Mouse (Mus musculus) layer of hippocampus, adult 9-10 months (tissue): ENCODE measurements around the gene Zbtb20.

Experiments used
- DNase-seq: peaks from one replicate; pipeline ENCODE4 v3.0.0; 2022; ENCODE audit warnings: low spot score

Zbtb20 gene

GRCm38 (mm10) chr16:43363316-43363715 lies 487.6 kb downstream of the Zbtb20 start:
- DNase-seq: no peak

DNA sequence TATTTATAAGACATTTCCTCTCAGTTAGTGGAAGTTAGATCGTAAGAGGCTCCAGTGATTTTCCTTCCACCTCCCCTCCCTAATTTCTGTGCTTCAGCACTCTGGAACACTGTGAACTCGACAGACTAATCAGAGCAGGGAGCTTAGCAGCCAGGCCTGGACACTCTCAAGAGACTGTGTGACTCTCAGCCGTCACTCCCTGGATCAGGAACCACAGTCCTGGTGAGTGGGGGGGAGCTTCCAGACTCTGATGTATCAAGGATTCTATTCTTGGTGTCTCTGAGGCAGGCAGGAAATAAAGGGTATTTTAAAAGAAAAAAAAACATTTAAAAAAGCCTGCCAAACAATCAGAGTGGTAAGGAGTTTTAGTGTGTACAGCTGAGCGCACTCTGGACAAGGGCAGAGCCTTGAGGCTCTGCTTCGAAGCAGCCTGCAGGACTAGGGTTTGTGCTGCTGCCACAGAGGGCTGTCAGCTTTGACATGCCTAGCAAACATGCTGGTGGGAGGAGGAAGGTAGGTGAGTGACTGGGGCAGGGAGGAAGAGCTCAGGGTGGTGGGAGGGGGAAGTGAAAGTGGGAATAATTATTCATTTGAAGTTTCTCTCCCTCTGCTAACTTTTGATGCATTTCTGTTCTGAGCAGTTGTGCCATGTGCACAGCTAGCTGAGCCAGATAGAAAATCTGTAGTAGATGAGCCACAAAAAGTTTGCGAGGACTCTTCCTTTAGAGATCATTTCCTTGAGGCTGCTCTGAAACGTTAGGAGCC lies 488.3 kb downstream of the Zbtb20 start:
- peak; percentile 31 for DNase-seq

- no peak for DNase-seq
These were observed 488.8 kb downstream of the Zbtb20 start for GRCm38 (mm10) chr16:43364516-43364910.

- no peak for DNase-seq
These were observed 489.6 kb downstream of the Zbtb20 start for GRCm38 (mm10) chr16:43365277-43365676.

GRCm38 (mm10) chr16:43370496-43371020 lies 494.9 kb downstream of the Zbtb20 start:
- no peak for DNase-seq

- no peak for DNase-seq
These were observed 501.1 kb downstream of the Zbtb20 start for GRCm38 (mm10) chr16:43376782-43377181.

DNA sequence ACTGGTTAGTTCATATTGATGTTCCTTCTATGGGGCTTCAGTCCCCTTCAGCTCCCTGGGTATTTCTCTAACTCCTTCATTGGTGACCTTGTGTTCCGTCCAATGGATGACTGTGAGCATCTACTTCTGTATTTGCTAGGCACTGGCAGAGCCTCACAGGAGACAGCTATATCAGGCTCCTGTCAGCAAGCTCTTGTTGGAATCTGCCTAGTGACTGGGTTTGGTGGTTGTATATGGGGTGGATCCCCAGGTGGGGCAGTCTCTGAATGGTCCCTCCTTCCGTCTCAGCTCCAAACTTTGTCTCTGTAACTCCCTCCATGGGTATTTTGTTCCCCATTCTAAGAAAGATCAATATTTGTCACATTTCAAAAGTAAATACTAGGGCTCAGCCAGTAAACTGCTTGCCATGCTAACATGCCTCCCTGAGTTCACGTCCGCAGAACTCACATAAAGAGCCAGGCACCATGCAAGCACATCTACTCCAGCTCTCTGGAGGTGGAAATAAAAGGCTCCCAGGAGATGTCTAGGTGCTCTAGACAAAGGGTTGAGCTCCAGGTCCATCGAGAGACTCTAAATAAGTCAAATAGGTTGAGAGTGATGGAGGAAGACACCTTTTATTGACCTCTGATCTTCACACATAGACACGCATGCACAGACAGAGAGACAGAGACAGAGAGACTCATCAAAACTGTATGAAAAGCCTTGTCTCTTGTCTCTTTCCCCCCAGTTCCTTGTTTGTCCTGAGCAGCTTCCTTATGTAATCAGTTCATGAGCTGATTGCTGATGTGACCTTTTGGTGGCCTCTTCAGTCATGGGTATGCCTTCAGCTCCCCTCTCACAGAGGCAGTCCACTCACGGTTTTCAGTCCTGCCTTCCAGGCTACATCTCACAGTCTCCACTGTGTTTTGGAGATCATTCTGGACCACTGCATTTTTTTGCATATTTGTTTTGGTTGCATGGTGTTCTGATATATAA lies 504.0 kb downstream of the Zbtb20 start:
- no peak for DNase-seq

GRCm38 (mm10) chr16:43381183-43381582 lies 505.5 kb downstream of the Zbtb20 start:
- DNase-seq: no peak

DNA sequence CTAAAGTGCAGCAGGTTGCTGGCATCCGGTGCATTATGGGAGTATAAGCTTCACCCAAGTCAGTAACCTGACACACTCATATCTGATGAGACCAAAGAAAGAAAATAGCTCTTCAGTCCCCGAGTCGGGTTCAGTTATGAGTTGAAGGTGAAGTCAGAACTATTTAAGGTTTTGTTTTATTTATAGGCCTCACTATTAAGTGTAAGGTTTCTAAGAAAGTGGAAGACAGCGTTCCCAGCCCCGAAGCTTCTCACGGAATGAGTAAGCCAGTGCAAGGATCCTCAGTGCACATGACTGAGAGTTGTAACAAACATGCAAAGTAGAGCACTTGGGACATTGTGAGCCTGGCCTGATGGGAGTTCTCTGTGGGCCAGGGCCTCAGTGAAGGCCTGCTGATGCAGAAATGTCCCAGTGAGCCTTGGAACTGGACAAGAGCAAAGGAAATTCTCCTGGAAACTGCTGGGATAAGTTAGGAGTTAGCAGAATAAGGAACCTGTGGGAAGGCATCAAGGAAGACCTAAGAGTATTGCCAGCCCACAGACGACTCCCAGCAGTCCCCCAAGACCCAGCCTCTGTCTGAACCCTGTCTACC lies 507.6 kb downstream of the Zbtb20 start:
- no peak for DNase-seq

- DNase-seq: no peak
These were observed 509.4 kb downstream of the Zbtb20 start for GRCm38 (mm10) chr16:43384953-43385619.

DNA sequence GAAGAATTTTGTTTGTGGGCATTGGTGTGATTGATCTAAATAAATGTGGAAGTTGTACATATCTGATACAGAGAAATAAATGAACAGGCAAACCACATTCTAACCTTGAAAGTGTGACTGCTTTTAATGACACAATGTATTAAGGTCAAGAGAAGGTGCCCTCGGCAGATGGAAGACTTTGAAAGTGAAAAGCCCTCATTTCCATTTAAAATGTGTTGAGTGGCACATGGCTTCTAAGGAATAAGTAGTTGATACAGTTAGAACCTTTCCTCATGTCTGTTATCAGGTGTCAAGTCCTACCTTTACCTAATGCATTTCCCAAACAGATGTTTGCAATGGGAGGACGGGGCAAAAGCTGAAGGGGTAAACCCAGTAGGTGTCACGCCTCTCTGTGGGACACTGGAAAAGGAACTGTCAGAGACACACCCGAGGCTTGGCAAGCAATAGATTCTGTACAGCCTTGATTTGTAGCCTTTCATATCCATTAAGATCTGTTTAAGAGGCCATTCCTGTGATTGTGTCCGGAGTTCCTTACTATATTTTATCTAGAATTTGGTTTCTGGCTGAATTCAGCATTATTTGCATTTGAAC lies 510.0 kb downstream of the Zbtb20 start:
- DNase-seq: no peak

- DNase-seq: no peak
These were observed 510.7 kb downstream of the Zbtb20 start for GRCm38 (mm10) chr16:43386426-43386825.

DNA sequence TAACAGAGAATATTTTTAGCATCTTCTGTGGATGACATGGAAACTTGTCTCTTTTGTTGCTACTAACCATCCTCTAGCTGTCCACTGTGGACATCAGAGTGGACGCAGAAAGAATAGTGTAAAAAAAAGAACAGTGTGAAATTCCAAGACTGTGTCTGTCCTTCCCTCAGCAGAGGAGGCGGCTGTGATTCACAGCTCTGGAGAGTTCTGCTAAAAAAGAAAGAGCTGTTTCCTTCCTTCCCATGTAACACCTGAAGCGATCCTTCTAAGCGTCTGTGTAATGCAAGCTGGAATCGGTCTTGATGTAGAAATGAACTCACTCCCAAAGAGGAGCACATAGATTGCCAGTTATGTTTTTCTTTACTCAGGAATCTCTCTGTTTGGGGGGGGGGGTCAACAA lies 512.7 kb downstream of the Zbtb20 start:
- no peak for DNase-seq

GRCm38 (mm10) chr16:43390387-43390786 lies 514.7 kb downstream of the Zbtb20 start:
- no peak for DNase-seq

DNA sequence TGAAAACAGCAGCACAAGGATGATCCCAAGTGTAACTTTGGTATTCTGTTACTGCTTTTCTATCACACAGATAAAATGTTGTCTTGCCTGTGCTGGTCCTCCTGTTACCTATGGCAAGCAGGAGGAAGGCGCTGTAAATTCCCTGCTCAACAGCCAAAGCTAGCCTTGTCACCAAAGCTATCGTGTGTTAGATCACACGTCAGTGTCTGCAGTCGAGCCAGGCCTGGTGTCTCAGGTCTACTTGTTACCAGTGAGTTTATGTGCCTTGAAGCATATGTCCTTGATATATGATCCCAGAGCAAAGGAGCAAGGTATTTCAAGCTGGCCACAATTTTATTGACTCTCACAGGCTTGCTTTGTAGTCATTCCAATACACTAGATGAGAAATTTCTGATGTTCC lies 517.7 kb downstream of the Zbtb20 start:
- DNase-seq: no peak

GRCm38 (mm10) chr16:43394013-43394568 lies 518.4 kb downstream of the Zbtb20 start:
- no peak for DNase-seq

DNA sequence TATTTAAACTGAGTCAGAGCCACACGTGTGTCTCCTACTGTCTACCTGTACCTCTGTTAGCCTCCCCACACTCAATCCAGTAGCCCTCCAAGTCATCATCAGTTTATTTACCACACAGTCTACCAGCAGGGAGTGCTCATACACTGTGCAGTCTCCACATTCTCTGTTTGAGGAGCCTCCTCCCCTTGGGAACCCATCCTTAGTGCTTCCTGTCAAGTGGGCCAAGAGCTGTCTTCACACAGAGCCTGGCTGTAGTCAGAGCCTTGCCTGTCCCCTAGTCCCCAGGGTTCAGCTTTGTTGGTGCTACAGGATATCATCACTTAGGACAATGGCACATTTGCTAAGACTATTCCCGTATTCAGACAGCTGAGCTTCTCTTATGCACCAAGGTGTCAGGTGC lies 519.1 kb downstream of the Zbtb20 start:
- no peak for DNase-seq

DNA sequence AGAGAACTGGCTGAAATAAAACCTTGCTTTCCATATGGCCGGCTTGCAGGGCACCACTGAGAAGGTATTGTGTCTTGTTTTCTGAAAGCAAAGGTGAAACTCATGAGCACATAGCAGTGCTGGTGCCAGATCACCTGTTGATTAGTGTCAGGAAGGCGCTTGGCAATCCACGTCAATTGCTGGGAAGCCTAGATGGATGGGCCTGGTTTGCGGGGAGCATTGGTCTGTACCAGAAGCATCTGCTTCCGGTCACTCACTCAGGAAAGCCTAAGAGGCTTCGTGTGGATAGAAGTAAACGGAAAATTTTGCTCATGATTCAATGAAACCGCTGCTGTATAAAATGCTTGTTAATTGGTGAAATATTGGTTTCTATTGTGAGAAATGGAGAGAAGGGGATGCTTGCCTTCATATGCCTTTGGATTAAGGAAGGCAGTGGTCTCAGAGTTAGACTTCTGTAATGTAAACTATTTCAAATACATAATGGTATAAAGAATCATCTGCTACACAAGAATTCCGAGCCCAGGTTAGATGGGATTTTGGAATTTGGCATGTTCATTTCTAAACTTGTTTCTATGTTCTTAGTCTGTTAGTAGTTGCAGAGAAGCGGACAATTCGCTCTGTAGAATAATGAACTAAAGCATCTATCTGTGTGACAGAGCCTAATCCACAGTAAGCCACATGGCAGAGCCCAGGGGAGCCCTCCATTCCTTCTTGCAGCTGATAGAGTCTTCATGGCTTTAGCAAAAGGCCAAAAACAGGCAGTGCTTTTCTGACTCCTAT lies 521.4 kb downstream of the Zbtb20 start:
- DNase-seq: no peak

DNA sequence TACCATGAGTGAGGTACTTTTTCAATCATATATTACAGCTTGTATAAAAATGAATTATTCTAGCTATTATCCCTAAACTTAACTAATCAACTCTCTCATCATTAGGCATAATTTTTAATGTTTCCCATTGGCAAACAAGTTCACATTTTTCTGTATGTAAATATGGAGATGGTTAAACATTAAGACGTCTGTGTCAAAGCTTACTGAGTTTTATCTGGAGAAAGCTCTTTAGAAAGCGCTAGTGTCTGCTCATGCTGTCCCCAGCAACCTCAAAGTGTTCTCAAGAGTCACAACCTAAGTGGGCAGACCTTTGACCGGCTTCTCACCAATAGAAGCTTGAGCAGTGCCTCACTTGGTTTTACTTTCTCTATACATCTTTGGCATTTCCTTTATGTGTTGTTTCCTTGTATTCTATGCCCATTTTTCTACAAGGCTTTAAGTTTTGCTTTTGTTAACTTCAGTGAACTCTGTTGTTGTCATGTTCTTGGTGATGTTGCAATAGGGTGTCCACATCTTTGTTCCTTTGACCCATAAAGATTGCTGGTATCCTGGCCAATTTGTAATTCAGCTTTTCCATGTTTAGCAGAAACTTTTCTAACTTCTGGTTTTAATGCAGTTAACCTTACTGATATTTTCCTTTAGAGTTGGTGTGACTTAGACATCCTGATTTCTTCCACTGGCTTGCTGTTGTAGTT lies 522.1 kb downstream of the Zbtb20 start:
- DNase-seq: no peak

DNA sequence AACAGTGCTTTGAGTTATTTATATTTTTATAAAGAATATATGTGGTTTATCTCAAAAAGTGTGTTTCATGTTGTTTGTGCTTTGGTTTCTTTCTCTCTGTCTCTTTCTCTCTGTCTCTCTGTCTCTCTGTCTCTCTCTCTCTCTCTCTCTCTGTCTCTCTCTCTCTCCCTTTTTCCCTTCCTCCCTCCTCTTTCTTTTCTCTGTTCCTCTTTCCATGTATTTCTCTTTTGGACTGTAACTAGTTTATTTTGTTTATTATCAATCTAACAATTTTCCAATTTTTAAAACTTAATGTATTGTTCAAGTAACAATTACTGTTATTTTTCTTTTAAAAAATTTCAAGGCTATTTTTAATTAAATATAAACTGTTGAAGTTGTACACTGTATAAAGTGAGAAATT lies 523.7 kb downstream of the Zbtb20 start:
- no peak for DNase-seq
